Mouse (Mus musculus) granulocyte monocyte progenitor cell, adult 5-6 weeks (primary cell): ENCODE measurements around the gene Nid1. TPM values are rescaled to one million over a fixed set of nuclear protein-coding genes. Genes with fewer than 3 reads are reported as not detected.
"Not testable (repeated sequence)": the region's sequence is repeated elsewhere in the genome, so short reads cannot be mapped to it uniquely, and the experiment has no call there.

Experiments used
- ATAC-seq: replicated peaks from 2 replicates; pipeline ENCODE4 v1.8.0; 2016; ENCODE audit warnings: mild to moderate bottlenecking, moderate TSS enrichment, inconsistent platforms; ENCODE audit not compliant: poor library complexity, severe bottlenecking
- total RNA-seq, 2 experiments: library from RNA; stranded (forward) in 1 of 2; stranded (reverse) in 1 of 2; fragments of 200-712, 200-1000 nt in 1 of 2; fragments of >200 nt in 1 of 2; fragmentation: Nextera tagmentation in 1 of 2; gene quantifications; 2 replicates each; pipeline ENCODE4 v1.2.3; 2014 to 2017

Nid1 gene
- not detected in 2 replicates for total RNA-seq (2014; fragmentation: Nextera tagmentation)
- total RNA-seq (2017) = not detected in 2 replicates

- ATAC-seq = peak; percentile 29; the same call in 1 of the 2 replicates
Measured at GRCm38 (mm10) chr13:13437460-13438015, at the start of gene Nid1. Gene Nid1, plus strand, starts transcription at chr13:13437551.

DNA sequence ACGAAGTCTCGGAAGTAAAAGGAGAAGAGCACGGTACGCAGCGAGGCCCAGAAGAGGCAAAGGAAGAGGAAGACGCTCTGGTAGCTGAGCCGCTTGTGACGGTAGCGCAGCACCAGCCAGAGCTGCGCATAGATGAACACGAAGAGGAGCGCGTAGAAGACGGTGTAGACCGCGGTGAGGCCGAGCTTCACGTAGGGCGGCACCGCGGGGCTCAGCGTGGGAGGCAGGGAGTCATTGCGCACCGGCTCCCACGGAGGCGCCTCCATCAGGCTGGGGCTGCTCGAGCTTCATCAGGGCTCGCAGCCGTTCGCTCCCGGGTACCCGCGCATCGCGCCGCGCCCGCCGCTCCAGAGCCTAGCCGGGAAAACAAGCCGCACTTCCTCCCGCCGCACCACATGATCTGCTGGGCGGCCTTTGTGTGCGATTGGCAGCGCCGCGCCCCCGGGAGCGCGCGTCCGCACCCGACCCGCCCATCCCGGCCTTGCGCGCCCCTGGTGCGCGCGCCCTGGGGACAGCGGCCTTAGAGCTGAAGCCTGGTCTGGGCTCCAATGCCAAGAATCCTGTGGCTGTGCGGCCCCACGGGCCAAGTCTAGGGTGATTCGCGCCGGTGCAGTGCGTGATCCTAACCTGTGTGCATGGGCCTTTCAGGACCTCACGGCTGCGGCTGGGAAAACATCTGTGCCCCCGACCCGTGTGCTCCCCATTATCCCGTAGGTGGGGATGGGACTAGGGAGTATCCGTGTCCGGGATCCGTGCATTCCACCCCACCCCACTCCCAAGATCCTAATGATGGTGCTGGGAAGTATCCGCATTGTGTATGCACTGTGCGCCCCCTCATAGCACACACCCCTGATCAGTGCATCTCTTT, 43.9 kb upstream of the Nid1 start, which contains the start of gene Gpr137b:
TSS of gene Gpr137b (minus strand) at position 787 of the 868 bp plus-strand sequence.
- ATAC-seq = peak; percentile 66

DNA sequence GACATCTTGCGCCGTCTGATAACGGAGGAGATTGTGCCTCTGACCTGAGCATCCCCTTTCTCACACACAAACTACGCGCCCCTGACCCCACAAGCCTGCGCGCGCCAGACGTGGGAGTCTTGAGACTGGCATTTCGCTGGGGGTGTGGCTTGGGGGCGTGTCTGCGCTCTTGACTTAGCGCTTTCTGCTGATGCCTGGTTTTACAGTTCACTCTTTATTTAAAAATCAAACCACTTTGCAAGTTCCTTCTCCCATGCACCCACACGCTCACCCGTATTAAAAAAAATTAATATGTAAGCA, 43.3 kb upstream of the Nid1 start:
- ATAC-seq = peak; percentile 60

DNA sequence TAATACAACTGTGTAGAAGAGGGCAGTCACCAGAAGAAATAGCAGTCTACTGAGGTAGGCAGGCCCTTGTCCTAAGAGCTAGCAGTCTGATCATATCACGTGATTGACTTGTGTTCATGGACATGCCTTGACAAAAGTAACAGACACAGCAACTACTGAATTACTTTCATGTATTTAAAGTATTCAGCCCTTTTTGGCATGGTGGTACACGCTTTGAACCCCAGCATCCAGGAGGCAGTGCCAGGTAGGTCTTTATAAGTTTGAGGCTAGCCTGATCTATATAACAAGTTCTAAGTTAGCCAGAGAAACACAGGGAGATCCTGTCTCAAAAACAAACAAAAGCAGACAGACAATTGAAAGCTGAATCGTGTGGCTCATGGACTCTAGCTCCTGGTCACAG, 36.5 kb upstream of the Nid1 start:
- not testable (repeated sequence) for ATAC-seq

DNA sequence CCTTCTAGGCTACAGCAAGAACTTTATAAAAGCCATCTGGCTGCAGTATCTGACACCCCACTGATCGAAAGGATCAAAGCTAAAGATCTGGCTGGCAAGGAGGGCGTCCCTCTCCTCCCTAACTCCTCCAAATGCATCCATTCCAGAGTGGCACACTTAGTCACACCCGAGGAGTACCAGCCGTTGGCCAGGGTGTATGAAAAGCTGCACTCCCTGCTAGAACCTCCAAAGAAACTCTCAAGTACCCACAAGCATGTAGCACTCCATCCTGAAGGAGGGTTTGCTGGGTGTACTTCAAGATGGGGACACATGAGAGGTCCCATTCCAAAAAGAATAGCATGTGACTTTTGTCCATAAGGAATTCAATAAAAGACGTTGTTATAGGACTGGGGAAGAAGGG, 34.5 kb upstream of the Nid1 start:
- ATAC-seq = not testable (repeated sequence)

- not testable (repeated sequence) for ATAC-seq
Measured at GRCm38 (mm10) chr13:13403366-13403765, 34.0 kb upstream of the Nid1 start.

- peak; percentile 37 for ATAC-seq
Measured at GRCm38 (mm10) chr13:13403839-13404238, 33.5 kb upstream of the Nid1 start.

- not testable (repeated sequence) for ATAC-seq
Measured at GRCm38 (mm10) chr13:13404517-13405155, 32.7 kb upstream of the Nid1 start.

DNA sequence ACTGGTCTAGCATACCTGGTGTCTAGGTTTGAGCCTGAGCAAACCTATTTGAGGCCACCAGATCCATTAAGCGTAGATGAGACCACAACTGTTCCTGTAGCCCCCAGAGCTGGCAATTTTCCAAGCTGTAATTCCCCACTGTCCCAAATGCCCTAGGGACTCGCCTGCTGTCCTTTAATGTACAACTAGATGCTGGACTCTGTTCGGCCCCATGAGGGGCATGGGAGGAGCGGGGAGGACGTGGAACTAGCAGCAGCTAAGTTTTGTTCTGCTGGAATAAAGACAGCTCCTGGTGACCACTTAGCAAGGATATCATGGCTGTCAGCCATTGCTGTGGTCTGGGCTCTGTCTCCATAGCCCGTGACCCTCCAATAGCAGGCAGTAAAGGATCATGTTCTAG, 31.8 kb upstream of the Nid1 start:
- not testable (repeated sequence) for ATAC-seq

GRCm38 (mm10) chr13:13414206-13414605, 23.1 kb upstream of the Nid1 start:
- no peak for ATAC-seq

DNA sequence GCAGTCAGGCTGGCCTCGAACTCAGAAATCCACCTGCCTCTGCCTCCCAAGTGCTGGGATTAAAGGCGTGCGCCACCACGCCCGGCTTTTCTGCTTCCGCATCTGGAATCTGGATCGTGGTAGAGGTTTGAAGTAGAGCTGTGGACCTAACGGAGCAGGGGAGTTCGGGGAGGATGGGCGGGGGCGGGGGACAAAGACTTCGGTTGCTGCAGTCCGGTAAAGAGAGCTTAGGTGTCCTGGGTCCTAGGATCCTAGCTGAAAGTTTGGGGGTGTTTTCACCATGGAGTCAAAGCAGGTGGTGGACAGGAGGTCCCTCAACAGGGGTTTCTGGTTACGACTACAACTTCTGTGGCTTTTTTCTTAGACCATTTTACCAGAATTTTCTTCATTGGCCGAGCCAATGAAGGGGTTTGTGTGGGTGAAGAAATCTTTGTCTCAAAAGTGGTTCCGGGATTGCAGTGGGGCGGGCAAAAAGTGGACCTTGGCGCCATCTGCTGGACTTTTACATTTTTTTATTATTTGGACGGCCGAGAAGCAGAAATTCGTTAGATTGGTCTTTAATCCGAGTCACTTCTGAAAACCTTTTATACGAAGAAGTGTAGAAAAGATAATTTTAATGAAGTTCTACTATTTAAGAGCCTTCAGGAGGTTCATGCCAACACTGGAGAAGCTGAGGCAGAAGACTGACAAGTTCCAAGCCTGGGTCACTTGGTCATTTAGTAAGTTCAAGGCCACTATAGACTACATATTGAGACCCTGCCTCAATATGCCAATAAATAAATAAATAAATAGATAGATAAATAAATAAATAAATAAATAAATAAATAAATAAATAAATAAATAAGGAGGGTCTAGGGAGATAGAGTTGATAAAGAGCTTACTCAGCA, 22.0 kb upstream of the Nid1 start:
- ATAC-seq = peak; percentile 83

GRCm38 (mm10) chr13:13416007-13416337, 21.4 kb upstream of the Nid1 start:
- not testable (repeated sequence) for ATAC-seq

DNA sequence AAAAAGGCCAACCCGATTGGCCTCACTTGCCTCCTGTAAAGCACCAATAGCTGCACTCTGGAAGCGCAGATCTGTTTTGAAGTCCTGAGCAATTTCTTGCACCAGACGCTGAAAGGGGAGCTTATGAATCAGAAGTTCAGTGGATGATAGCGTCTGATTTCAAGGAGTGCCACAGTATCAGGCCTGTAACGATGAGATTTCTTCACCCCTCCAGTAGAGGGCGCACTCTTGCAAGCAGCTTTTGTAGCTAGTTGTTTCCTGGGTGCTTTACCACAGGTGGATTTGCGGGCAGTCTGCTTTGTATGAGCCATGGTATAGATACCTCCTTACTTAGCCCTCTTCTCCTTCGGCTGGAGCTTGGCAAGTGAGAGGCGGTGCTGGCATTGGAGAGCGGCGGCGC, 18.5 kb upstream of the Nid1 start:
- not testable (repeated sequence) for ATAC-seq

- ATAC-seq = not testable (repeated sequence)
Measured at GRCm38 (mm10) chr13:13423301-13423700, 14.1 kb upstream of the Nid1 start.

GRCm38 (mm10) chr13:13436161-13436560, 1.2 kb upstream of the Nid1 start:
- ATAC-seq = not testable (repeated sequence)

- not testable (repeated sequence) for ATAC-seq
Measured at GRCm38 (mm10) chr13:13438112-13438953, 982 bp downstream of the Nid1 start.

GRCm38 (mm10) chr13:13445601-13446000, 8.2 kb downstream of the Nid1 start:
- not testable (repeated sequence) for ATAC-seq

GRCm38 (mm10) chr13:13446711-13447443, 9.5 kb downstream of the Nid1 start:
- not testable (repeated sequence) for ATAC-seq

GRCm38 (mm10) chr13:13449981-13450380, 12.6 kb downstream of the Nid1 start:
- ATAC-seq = not testable (repeated sequence)
